Mouse (Mus musculus): Measurements from ENCODE around the gene Uvrag. TPM values are rescaled to one million over a fixed set of nuclear protein-coding genes. Genes with fewer than 3 reads are reported as not detected.
A peak's percentile ranks its signal among the peaks of the same experiment; 100 is the strongest.

Uvrag gene
- polyA plus RNA-seq (2015; fragmentation: Nextera tagmentation; extraction: Ambion mirVana): 16.6 and 18.7 TPM in 2 replicates

- no peaks in the 10 kb centered on the region for H3K27me3 ChIP-seq (ENCODE audit: insufficient read depth, low read length)
- WGBS: under 1% methylated on average over 51 of the region's 51 CpGs
- peak; percentile 99 for ATAC-seq (ENCODE audit: low FRiP score, low TSS enrichment)
- no peaks in the 10 kb centered on the region for H3K36me3 ChIP-seq (ENCODE audit: insufficient read depth, low read length)
- H3K27ac ChIP-seq (ENCODE audit: low read length): peak within 1 kb of the TSS; percentile 88
- peak within 1 kb of the TSS; percentile 93 for H3K9ac ChIP-seq (replicated peaks; ENCODE audit: low read length)
- H3K4me1 ChIP-seq (ENCODE audit: insufficient read depth, low read length): peaks cover 20% of the 10 kb centered on the region
- H3K4me2 ChIP-seq (replicated peaks; ENCODE audit: low read depth, low read length): peak within 1 kb of the TSS; percentile 91
- H3K4me3 ChIP-seq (ENCODE audit: low read length): peak within 1 kb of the TSS; percentile 97
- H3K9me3 ChIP-seq (ENCODE audit: low read length): no peaks in the 10 kb centered on the region
Measured at GRCm38 (mm10) chr7:99140984-99141918, at the start of gene Uvrag. TSS of gene Uvrag (minus strand) at chr7:99141141.

GRCm38 (mm10) chr7:99189885-99190284 lies 48.9 kb upstream of the Uvrag start:
- Histone ChIP-seq H3K4me3 (ENCODE audit: low read length) (no peak overlapping the region), H3K36me3 (ENCODE audit: insufficient read depth, low read length) (no peaks in the 10 kb centered on the region), H3K27me3 (ENCODE audit: insufficient read depth, low read length) (no peaks in the 10 kb centered on the region), H3K9ac (replicated peaks; ENCODE audit: low read length) (no peak overlapping the region), H3K4me2 (replicated peaks; ENCODE audit: low read depth, low read length) (no peak overlapping the region), H3K9me3 (ENCODE audit: low read length) (no peaks in the 10 kb centered on the region), H3K27ac (ENCODE audit: low read length) (no peak overlapping the region), H3K4me1 (ENCODE audit: insufficient read depth, low read length) (no peaks in the 10 kb centered on the region)
- 77% methylated on average over 5 of the region's 5 CpGs for WGBS
- no peak for ATAC-seq (ENCODE audit: low FRiP score, low TSS enrichment)

DNA sequence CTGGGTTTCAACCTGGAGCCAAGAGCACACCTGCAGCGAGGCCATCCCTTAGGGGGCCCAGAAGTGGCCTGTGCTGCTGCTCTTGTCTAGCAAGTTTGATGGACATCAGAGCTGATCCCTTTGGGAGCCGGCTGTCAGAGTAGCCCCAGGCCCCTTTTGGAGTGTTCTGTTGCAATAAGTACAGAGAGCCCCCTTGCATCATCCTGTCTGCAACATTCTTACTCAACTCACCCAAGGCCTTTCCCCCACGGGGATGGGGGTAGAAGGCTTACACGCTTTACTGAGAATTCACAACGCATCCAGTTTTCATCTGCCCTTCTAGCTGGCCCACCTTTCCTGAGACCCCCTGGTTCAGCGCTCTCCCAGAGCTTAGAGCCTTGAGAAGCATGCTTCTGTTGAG lies 47.7 kb upstream of the Uvrag start:
- Histone ChIP-seq H3K27me3 (ENCODE audit: insufficient read depth, low read length) (no peaks in the 10 kb centered on the region), H3K4me2 (replicated peaks; ENCODE audit: low read depth, low read length) (no peak overlapping the region), H3K4me3 (ENCODE audit: low read length) (no peak overlapping the region), H3K27ac (ENCODE audit: low read length) (no peak overlapping the region), H3K36me3 (ENCODE audit: insufficient read depth, low read length) (no peaks in the 10 kb centered on the region), H3K9me3 (ENCODE audit: low read length) (no peaks in the 10 kb centered on the region), H3K4me1 (ENCODE audit: insufficient read depth, low read length) (no peaks in the 10 kb centered on the region), H3K9ac (replicated peaks; ENCODE audit: low read length) (no peak overlapping the region)
- no peak for ATAC-seq (ENCODE audit: low FRiP score, low TSS enrichment)
- 80% methylated on average over 6 of the region's 6 CpGs for WGBS

DNA sequence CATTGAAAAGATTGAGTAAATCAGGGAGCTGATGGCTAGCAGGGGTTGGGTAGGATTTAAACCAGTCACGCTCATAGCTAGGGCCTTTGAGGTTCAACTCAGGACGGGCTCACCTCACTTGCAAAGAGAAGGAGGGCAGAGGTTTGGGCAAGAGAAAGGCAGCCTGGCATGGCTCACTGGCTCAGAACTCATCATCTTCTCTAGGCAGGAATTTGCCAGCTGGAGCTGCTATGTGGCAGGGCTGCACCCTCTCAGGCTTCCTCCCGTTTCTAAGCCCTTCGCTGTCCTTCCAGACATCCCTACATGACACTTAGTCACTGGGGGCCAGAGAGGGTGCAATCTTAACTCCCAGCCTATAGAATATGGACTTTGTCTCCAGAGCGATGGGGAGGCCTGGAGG lies 46.5 kb upstream of the Uvrag start:
- no peaks in the 10 kb centered on the region for H3K4me1 ChIP-seq (ENCODE audit: insufficient read depth, low read length)
- H3K9me3 ChIP-seq (ENCODE audit: low read length): no peaks in the 10 kb centered on the region
- no peak overlapping the region for H3K27ac ChIP-seq (ENCODE audit: low read length)
- no peak overlapping the region for H3K4me2 ChIP-seq (replicated peaks; ENCODE audit: low read depth, low read length)
- H3K4me3 ChIP-seq (ENCODE audit: low read length): no peak overlapping the region
- WGBS: 74% methylated on average over 5 of the region's 5 CpGs
- H3K9ac ChIP-seq (replicated peaks; ENCODE audit: low read length): no peak overlapping the region
- no peaks in the 10 kb centered on the region for H3K36me3 ChIP-seq (ENCODE audit: insufficient read depth, low read length)
- ATAC-seq (ENCODE audit: low FRiP score, low TSS enrichment): no peak
- H3K27me3 ChIP-seq (ENCODE audit: insufficient read depth, low read length): no peaks in the 10 kb centered on the region

- Histone ChIP-seq H3K9me3 (ENCODE audit: low read length) (no peaks in the 10 kb centered on the region), H3K27ac (ENCODE audit: low read length) (no peak overlapping the region), H3K4me2 (replicated peaks; ENCODE audit: low read depth, low read length) (no peak overlapping the region), H3K4me3 (ENCODE audit: low read length) (no peak overlapping the region), H3K27me3 (ENCODE audit: insufficient read depth, low read length) (no peaks in the 10 kb centered on the region), H3K9ac (replicated peaks; ENCODE audit: low read length) (no peak overlapping the region), H3K4me1 (ENCODE audit: insufficient read depth, low read length) (peaks cover 10% of the 10 kb centered on the region), H3K36me3 (ENCODE audit: insufficient read depth, low read length) (no peaks in the 10 kb centered on the region)
- no peak for ATAC-seq (ENCODE audit: low FRiP score, low TSS enrichment)
- 82% methylated on average over 3 of the region's 3 CpGs for WGBS
Measured at GRCm38 (mm10) chr7:99185405-99185804, 44.5 kb upstream of the Uvrag start.

DNA sequence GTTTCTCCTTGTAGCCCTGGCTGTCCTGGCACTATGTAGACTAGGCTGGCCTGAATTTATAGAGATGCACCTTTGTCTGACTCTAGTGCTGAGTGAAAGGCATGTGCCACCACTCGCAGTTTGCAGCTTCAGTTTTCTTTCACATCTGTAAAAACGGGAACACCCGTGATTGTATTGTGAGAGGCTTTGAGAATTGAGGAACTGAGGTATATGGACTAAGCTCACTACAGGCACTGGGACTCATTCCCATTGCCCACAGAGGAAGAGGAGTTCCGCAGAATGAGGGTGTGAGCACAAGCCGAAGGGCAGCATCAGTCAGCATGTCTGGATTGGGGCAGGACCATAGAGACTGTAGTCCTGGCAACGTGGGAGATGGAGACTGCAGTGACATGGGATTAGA lies 42.8 kb upstream of the Uvrag start:
- Histone ChIP-seq H3K27me3 (ENCODE audit: insufficient read depth, low read length) (no peaks in the 10 kb centered on the region), H3K9me3 (ENCODE audit: low read length) (no peaks in the 10 kb centered on the region), H3K9ac (replicated peaks; ENCODE audit: low read length) (0 out of 2 replicates have a peak overlapping the region, but pooled peaks have one; percentile 85), H3K4me1 (ENCODE audit: insufficient read depth, low read length) (peaks cover 10% of the 10 kb centered on the region), H3K27ac (ENCODE audit: low read length) (no peak overlapping the region), H3K36me3 (ENCODE audit: insufficient read depth, low read length) (no peaks in the 10 kb centered on the region), H3K4me2 (replicated peaks; ENCODE audit: low read depth, low read length) (no peak overlapping the region), H3K4me3 (ENCODE audit: low read length) (no peak overlapping the region)
- no peak for ATAC-seq (ENCODE audit: low FRiP score, low TSS enrichment)
- 77% methylated on average over 6 of the region's 6 CpGs for WGBS

GRCm38 (mm10) chr7:99182432-99183172 lies 41.7 kb upstream of the Uvrag start, which contains the start of gene Dgat2:
TSS of gene Dgat2 (minus strand) at chr7:99182719.
- Histone ChIP-seq H3K27me3 (ENCODE audit: insufficient read depth, low read length) (no peaks in the 10 kb centered on the region), H3K4me1 (ENCODE audit: insufficient read depth, low read length) (peaks cover 10% of the 10 kb centered on the region), H3K4me2 (replicated peaks; ENCODE audit: low read depth, low read length) (peak within 1 kb of the TSS; percentile 93), H3K9ac (replicated peaks; ENCODE audit: low read length) (peak within 1 kb of the TSS; percentile 85), H3K4me3 (ENCODE audit: low read length) (peak within 1 kb of the TSS; percentile 70), H3K27ac (ENCODE audit: low read length) (peak within 1 kb of the TSS; percentile 78), H3K9me3 (ENCODE audit: low read length) (no peaks in the 10 kb centered on the region), H3K36me3 (ENCODE audit: insufficient read depth, low read length) (no peaks in the 10 kb centered on the region)
- peak; percentile 95 for ATAC-seq (ENCODE audit: low FRiP score, low TSS enrichment)
- WGBS: under 1% methylated on average over 63 of the region's 63 CpGs

- 0 out of 2 replicates have a peak overlapping the region, but pooled peaks have one; percentile 25 for H3K27ac ChIP-seq (ENCODE audit: low read length)
- WGBS: 21% methylated on average over 14 of the region's 14 CpGs
- H3K4me1 ChIP-seq (ENCODE audit: insufficient read depth, low read length): peaks cover 10% of the 10 kb centered on the region
- no peaks in the 10 kb centered on the region for H3K9me3 ChIP-seq (ENCODE audit: low read length)
- H3K4me2 ChIP-seq (replicated peaks; ENCODE audit: low read depth, low read length): peak overlapping the region; percentile 93
- peak; percentile 53 for ATAC-seq (ENCODE audit: low FRiP score, low TSS enrichment)
- no peaks in the 10 kb centered on the region for H3K27me3 ChIP-seq (ENCODE audit: insufficient read depth, low read length)
- no peaks in the 10 kb centered on the region for H3K36me3 ChIP-seq (ENCODE audit: insufficient read depth, low read length)
- H3K4me3 ChIP-seq (ENCODE audit: low read length): peak overlapping the region; percentile 70
- peak overlapping the region; percentile 85 for H3K9ac ChIP-seq (replicated peaks; ENCODE audit: low read length)
Measured at GRCm38 (mm10) chr7:99181619-99182431, 40.9 kb upstream of the Uvrag start.

DNA sequence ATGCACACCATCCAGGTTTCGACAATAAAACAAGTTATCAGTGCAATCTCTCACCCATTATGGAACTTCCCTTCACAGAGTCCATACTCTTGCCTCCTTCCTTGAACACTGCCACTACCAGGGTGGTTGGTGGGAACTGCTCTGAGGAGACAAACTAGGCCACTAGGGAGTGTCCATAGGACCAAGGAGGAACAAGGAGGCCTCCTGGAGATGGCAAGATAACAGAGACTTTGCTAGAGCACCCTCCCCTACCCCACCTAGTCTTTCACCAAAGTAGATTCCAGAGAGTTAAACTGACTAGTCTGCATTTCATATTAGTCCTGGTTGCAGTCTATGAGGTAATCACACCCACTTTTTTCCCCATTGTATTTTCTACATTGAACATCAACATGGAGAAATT lies 39.2 kb upstream of the Uvrag start:
- no peak overlapping the region for H3K27ac ChIP-seq (ENCODE audit: low read length)
- peaks cover 14% of the 10 kb centered on the region for H3K4me1 ChIP-seq (ENCODE audit: insufficient read depth, low read length)
- no peak overlapping the region for H3K4me3 ChIP-seq (ENCODE audit: low read length)
- 71% methylated on average over 1 of the region's 1 CpGs for WGBS
- no peaks in the 10 kb centered on the region for H3K27me3 ChIP-seq (ENCODE audit: insufficient read depth, low read length)
- no peak overlapping the region for H3K4me2 ChIP-seq (replicated peaks; ENCODE audit: low read depth, low read length)
- no peaks in the 10 kb centered on the region for H3K9me3 ChIP-seq (ENCODE audit: low read length)
- no peak for ATAC-seq (ENCODE audit: low FRiP score, low TSS enrichment)
- H3K9ac ChIP-seq (replicated peaks; ENCODE audit: low read length): no peak overlapping the region
- no peaks in the 10 kb centered on the region for H3K36me3 ChIP-seq (ENCODE audit: insufficient read depth, low read length)

Measured in kidney, embryonic 16.5 days (tissue).